Mouse (Mus musculus) kidney, adult 2 months (tissue): Measurements from ENCODE around the gene Wars.

Source experiments
- CTCF ChIP-seq: fragments of 200-500 bp; conservative IDR thresholded peaks from 2 replicates; pipeline ENCODE4 v1.5.1; 2011; ENCODE audit warnings: low read depth, mild to moderate bottlenecking, control low read depth, low read length, moderate library complexity, mixed read lengths; ENCODE audit not compliant: insufficient read depth, insufficient read length
- POLR2A ChIP-seq: fragments of 200-500 bp; IDR thresholded peaks from one replicate; pipeline ENCODE4 v1.6.1; 2011; ENCODE audit warnings: low read depth, low read length, control low read depth

DNA sequence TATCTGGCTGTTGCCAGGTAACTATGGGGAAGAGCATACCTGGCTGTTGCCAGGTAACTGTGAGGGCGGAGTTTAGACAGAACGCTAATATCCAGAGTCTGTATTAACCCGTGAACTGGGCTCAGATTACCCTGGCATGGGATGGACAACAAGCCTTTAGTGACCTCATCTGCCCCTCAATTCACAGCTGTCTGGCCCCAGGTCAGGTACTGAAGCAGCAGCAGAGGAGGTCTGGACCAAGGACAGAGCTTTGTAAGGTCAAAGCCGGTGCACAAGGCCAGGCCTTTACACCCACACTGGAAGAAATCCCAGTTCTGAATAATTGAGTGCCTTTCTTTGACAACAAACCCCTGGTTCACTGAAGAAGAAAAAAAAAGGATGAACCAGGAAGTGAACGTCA is 64.3 kb downstream of the Wars start:
- TF ChIP-seq CTCF: no peak
- TF ChIP-seq POLR2A: no peak
